Mouse (Mus musculus) adrenal gland, adult (tissue): ENCODE measurements around the gene Rfx7.
A peak's percentile ranks its signal among the peaks of the same experiment; 100 is the strongest.

Experiments used
- DNase-seq, 2 experiments: peaks; one replicate each; pipeline ENCODE4 v3.0.0; 2022 to 2023; ENCODE audit warnings: low spot score in 1 of 2; ENCODE audit not compliant: inconsistent age in 2 of 2

Rfx7 gene

DNA sequence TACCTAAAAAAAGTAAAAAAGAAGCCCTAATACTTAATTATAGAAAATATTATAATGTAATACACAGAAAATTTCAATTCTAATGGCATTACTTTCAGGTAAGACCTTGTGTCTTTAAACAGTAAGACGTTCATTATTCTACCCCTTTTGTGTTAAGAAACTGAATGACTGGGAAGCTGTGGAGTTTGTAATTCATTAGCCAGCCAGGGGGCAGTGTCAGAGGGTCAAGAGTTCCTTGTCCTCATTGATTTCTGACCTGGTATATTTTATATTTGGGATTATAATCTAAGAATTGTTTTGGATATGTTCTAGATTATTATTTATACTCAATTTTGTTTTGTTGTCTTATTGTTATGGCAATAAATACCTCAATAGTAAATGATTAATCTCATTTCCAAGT lies 5.0 kb downstream of the Rfx7 start:
- DNase-seq, result no peak

DNA sequence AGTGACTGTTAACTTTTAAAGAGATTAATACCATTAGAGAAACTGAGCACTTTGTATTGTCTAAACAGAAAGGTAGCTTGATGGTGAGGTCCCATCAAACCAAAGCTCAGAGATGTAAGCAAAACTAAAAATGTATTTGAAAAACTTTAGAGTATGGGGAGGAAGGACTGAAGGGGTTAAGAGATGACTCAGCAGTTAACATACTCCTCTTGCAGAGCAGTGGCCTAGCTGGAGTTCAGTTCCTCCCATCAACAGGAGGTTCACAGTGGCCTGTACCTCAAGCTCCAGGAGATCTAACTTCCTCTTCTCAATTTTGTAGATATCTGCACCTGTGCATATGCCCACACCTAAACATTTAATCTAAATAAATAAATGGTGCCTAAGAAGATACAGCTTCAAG lies 11.6 kb downstream of the Rfx7 start:
- no peak for DNase-seq

DNA sequence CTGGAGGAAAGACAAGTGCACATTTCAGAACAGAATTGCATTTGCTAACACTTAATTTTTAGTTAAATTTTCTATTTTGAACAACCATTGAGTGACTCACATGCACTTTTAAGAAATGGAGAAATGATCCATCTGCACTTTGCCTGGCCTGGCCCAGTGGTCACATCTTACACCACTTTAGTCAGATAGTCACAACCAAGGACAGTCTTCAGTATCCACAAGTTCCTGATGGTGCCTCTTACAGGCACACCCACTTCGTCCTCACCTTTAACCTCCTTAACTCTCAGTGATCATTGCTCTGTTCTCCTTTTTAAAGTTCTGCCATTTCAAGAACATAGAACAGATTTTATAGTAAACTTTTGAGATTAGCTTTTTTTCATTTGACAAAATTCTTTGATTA lies 26.7 kb downstream of the Rfx7 start:
- DNase-seq, result no peak

DNA sequence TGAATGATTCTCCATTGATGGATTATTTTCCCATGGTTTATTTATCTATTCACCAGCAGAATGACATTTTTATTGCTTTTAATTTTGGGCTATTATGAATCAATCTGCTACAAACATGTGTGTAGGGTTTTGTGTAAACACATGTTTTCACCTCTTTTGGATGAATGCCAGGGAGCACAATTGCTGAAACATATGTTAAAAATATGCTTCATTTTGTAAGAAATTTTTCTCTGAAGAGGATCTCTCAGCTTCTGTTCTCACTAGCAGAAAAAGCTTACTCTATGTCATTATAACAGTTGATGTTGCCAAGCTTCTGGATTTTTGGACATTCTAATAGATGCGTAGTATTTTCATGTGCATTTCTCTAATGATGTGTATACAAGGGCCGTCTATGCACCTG lies 28.3 kb downstream of the Rfx7 start:
- DNase-seq, result no peak

DNA sequence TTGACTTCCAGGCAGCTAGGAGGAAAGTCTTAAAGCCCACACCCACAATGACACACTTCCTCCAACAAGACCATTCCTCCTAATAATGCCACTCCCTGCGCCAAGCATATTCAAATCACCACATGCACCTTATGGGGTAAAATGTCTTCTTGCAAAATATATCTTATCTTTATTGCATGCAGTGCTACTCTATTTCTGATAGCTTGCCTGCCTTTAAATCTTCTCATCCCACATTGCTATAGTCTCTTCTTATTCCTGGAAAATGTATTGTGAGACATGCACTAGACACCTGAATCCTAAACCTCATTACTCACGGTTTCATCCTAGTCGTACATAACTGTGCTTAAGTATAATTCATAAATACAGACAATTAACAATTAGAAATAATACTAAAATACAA lies 31.2 kb downstream of the Rfx7 start:
- no peak for DNase-seq

DNA sequence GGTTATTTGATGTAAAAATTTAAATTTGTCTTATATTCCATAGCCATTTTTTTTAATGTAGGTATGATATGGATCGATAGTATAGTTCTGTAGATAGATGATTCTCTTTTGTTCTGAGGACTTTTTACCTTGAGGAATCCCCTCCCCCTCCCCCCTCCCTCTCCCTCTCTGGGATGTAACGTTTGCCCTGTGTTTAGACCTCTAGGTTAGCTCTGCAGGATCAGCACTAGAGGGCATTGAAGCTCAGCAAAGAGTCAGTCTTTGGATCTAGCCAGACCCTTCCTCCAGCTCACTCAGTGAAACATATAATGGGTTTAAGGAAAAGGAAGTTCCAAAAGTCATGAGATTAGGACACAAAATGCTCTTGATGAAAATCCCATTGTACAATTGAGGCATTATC lies 35.1 kb downstream of the Rfx7 start:
- no peak for DNase-seq

DNA sequence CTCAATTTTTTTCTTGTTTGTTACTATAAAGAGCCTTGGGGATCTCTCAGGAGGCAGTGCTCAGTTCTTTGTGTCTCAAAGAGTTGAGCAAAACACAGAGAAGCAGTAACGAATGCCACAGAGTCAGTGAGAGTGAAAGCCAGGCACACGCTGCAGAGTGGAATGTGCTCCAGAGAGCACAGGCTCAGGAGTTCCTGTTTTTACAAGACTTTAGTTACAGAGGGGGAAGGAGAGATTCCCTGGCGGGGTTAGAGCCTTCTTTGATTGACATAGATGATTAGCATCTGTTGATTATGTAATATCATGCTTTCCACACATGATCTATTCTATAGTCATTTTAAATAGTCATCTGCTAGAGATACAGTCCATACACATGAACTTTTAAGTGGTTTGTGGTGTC lies 48.2 kb downstream of the Rfx7 start:
- DNase-seq, result peak in 1 of 2 experiments; percentile 34

DNA sequence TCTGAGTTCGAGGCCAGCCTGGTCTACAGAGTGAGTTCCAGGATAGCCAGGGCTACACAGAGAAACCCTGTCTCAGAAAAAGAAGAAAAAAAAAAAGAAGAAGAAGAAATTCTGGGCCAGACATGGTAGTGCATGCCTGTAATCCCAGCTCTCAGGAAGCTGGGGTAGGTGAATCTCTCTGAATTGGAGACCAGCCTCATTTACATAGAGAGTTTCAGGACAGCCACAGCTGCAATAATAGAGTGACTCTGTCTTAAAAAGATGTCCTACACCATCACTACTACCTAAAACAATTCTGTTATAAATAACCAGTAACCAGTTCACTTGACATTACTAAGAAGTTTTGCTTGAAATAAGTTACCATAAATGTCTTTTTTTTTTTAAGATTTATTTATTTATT lies 58.8 kb downstream of the Rfx7 start:
- no peak for DNase-seq

DNA sequence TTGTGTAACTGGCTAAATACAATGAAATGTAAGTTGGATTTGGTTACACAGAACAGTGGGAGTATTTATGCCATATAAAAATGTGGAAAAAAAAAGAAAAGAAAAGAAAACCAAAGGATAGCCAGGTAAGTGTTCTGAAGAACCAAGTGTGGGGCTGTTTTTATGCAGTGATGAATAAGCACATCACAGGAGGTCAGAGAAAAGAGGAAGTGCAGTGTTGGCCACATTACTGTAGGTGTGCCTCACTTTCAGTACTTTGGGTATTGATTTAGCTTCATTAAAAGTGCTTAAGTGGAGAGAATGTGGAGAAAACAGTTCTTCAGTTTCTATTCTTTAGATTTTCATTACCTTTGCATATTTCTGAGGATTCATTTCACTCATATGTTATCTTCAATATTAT lies 60.0 kb downstream of the Rfx7 start:
- no peak for DNase-seq

DNA sequence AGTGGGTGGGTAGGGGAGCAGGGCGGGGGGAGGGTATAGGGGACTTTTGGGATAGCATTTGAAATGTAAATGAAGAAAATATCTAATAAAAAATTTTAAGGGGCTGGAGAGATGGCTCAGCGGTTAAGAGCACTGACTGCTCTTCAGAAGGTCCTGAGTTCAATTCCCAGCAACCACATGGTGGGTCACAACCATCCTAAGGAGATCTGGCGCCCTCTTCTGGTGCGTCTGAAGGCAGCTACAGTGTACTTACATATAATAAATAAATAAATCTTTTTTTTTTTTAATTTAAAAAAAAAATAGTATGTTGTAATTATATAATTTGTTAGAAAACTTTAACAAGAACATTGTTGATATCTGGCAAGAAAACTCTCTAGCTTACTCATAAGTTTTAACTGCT lies 62.6 kb downstream of the Rfx7 start:
- peak in 1 of 2 experiments; percentile 33 for DNase-seq

DNA sequence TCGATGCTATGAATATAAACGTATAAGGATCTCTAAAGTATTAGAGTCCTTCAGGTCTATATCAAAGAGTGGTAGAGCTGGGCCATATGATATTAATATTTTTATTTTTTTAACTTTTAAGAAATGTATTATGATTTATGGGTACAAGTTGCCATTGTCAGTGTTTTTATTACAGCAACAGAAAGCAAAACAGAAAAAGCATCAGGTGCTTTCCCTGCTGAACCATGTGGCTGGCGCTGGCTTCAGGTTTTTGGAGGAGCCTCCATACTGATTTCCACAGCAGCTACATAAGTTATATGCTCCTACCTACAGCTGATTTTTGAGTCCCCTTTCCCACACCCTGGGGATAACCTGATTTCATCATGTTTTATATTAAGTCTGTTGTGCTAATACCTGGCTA lies 68.1 kb downstream of the Rfx7 start:
- DNase-seq, result no peak

DNA sequence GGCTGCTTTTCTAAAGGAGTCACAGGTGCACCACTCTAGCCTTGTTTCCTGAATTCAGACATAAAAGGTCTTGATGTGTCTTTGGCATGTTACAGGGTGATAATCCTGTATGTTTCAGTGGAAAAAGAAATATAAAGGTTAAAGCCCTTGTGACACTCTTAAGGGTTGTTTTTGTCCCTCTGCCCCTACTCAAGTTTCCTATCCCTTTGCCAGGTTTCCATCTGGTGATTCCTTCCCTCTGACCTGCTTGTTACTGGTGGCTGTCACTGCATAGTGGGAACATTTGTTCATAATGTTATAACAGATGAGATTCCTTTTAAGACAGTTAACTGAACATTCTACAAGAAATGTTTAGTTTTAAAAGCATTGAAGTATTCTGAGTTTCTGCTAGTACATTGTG lies 77.7 kb downstream of the Rfx7 start:
- DNase-seq, result no peak

DNA sequence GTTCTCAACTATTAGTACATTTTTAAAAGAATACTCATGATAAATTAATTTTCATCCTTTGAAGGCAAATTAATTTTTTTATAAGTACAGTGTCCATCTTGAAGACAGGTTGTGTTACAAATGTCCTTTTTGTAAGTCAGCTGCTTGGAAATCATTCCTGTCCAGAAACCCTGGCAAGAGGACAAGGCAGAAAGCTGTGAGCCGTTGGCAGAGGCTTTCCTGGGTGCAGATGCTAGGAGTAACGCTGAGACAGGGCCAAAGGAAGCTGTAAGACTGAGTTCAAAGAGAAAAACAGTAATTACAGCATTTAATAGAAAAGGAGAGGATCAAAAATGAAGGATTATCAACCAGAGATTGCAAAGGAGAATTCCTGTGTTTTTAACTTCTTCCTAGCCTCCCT lies 81.8 kb downstream of the Rfx7 start:
- no peak for DNase-seq

DNA sequence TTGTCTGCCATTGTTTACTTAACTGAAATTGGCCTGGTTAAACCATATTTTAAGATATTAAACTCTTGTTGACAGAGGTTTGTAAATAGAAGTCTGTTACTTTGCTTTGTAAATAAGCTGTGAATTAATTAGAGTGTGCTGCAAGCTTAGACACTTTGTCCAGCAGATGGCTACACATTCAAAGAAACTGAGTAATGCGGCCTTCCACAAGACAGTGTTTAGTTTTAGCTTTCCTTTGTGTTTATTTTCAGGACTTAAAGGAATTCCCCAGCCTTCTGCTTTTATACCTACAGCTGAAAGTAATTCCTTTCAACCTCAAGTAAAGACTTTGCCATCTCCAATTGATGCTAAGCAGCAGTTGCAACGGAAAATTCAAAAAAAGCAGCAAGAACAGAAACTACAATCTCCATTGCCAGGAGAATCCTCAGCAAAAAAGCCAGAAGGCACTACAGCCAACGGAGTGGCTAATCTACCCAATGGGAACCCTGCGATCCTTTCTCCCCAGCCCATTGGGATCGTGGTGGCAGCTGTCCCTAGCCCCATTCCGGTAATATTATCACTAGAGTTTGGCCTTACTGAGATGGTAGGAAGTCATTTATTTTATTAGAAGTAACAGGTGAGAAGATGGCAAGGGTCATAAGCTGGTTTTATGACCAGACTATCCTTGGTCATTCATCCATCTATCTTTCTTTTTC lies 82.9 kb downstream of the Rfx7 start:
- DNase-seq, result no peak

DNA sequence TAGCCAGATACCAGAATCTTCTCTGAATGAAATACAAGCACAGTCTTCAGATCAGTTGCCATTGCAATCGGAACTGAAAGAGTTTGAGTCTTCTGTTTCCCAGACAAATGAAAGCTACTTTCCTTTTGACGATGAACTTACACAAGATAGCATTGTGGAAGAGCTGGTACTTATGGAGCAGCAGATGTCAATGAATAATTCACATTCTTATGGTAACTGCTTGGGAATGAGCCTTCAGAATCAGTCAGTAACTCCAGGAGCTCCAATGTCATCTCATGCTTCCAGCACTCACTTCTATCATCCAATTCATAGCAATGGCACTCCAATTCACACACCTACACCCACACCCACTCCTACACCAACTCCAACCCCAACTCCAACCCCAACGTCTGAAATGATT lies 86.0 kb downstream of the Rfx7 start:
- no peak for DNase-seq

DNA sequence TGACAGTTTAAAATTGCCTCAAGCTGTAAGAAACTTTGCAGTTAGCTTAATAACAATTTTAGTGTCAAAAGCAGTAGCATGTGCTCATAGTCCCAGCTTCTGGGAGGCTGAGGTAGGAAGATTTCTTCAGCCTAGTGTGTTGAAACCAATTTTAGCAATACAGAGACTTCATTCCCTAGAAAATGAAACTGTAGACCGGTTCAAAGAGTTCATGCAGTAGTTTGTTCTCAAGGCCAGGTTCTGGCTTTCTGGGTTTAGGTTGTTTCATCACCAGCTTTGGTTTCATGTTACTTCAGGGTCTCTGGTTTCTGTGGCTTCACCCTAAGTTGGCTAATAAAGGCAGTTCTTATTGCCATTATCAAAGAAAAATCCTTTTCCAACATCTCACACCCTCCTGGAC lies 91.6 kb downstream of the Rfx7 start:
- no peak for DNase-seq

DNA sequence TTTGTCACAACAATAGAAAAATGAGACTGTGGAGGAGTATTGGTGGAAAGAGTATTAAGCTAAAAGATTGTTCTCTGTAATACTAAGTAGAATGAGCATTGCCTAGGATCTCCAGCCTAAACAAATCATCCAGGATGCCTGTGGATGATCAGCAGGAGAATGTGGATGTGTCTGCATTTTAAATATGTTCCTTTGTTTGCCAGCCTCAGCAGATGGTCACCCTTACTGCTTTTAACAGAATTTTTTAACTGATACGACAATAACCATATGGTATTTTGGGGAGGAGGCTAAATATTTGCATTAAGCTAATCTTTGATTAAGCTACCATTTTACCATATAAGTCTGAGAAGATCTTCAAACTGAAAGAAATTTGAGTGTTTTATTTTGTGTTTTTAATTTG lies 95.6 kb downstream of the Rfx7 start:
- no peak for DNase-seq

DNA sequence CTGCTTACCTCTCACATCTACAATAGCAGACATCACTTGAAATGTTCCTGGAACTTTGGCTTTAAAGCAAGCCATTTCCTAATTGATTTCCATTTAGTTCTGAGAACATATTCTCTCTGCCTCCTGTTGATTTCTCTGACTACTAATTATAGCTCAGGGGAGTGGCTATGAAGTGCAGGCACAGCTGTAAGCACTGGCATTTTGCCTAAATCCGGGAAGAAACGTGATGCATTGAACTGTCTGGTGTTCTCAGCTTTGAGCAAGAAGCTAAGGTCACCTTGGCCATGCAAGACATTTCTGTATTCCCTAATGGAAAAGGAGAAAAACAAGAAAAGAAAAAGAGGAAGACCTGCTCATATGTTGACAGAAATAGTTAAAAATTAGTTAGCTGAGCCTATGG lies 96.6 kb downstream of the Rfx7 start:
- peak in 1 of 2 experiments; percentile 66 for DNase-seq

DNA sequence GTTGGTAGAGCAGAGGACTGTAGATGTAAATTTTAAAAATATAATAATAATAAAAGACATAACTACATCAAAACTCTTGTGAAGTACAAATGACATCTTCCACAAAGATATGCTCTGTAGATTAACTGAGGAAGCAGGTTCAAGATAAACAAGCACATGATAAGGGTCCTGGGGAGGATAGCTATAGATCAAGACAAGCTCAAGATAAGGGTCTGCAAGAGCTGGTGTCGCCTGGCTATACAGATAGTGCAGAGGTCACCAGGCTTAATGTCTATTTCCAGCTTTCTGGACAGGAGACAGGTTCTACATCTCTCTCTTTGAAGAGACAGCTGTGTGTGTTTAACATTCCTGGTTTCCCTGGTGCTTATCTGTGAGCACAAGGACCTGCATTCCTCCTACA lies 100.2 kb downstream of the Rfx7 start:
- no peak for DNase-seq

DNA sequence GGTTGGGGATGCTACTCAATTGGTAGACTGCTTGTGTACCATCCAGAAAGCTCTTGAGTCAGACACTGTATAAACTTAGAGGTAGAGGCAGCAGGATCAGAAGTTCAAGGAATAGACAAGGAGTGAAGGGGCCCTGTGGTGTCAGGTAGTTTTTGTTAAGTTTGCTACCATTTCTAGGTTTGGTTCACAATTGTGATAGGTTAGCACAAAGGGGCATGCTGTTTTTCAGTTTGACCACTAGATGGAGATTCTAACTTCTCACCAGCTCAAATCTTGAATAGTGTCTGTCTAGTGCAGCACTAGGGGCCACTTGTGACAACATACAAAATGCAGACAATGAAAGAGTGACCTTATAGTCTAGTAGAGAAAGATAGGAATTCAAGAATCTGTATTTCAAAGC lies 103.1 kb downstream of the Rfx7 start:
- peak in 1 of 2 experiments; percentile 68 for DNase-seq

DNA sequence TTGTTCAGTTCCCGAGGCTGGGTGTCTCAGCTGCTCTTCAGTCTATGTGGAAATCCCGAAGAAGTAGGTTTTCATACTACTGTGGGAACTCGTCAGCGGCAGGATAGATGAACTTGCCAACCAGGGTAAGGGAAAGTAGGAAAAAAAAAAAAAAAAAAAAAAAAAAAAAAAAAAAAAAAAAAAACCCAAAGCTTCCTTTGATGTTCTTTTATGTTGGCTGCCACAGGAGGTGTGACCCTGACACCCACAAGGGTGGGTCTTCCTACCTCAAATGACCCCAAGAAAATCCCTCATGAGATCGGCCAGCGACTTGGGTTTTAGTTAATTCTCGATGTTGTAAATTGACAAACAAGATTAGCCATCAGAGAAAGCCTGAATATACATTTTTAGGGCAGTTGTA lies 104.5 kb downstream of the Rfx7 start:
- DNase-seq, result no peak

DNA sequence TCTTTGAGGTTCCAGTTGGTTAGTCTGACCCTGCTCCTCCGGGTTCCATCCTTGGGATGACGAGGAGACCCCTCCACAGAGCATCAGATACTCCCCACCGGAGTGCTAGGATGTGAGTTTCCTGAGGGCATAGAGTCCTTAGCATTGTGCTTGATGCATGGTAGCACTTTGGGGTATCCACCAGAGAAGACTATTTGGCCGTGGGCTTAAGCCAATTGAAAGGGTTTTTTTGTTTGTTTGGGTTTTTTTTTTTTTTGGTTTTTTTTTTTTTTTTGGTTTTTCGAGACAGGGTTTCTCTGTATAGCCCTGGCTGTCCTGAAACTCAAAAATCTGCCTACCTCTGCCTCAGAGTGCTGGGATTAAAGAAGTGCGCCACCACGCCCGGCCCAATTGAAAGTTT lies 105.2 kb downstream of the Rfx7 start:
- no peak for DNase-seq

DNA sequence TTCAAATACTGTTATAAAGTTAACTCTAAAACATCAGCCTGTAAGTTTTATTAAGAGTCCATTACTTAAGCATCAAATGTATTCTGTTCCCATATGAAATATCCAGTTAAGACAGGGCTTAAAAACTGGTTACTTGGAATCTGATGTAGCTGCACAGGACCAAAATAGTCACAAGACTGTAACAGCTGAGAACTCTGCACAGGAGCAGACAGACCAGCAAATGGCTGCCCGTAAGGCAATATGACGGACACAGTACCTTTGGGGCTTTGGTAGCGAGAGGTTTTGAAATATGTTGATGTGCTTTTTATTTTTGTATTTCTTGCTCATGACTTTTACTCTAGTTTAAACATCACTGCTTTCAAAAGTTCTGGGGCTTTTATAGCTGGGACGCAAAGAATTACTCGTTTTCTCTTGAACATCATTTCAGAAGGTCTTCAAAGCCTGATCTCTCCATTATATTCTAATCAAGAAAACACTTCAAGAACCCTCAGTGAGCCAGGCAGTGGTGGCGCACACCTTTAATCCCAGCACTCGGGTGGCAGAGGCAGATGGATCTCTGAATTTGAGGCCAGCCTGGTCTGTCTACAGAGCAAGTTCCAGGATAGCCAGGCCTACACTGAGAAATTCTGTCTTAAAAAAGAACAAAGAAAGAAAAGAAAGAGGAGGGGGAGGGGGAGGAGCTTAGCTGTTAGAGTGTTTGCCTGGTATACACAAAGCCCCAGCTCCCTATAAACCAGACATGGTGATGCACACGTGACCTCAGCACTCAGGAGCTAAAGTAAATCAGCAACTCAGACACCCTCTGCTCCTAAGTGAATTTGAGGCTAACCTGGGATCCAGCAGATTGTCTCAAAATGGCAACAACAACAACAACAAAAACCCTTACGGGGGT lies 107.2 kb downstream of the Rfx7 start:
- DNase-seq, result peak in 1 of 2 experiments; percentile 42
